Mouse (Mus musculus) c-Kit-negative CD71-positive TER-119-positive erythroid progenitor cells, embryonic 14.5 days (primary cell): ENCODE measurements around the gene Sfi1.
"Not testable (repeated sequence)": the region's sequence is repeated elsewhere in the genome, so short reads cannot be mapped to it uniquely, and the experiment has no call there.

Experiments used
- DNase-seq: peaks from one replicate; pipeline ENCODE4 v3.0.0-alpha.2; 2013; ENCODE audit warnings: low read depth, low spot score

The Sfi1 gene

GRCm38 (mm10) chr11:3145359-3146165, 47.7 kb downstream of the Sfi1 start:
- DNase-seq = not testable (repeated sequence)

GRCm38 (mm10) chr11:3143984-3144383, 49.3 kb downstream of the Sfi1 start:
- DNase-seq = not testable (repeated sequence)

- DNase-seq = not testable (repeated sequence)
Observed at GRCm38 (mm10) chr11:3142413-3142812, 50.9 kb downstream of the Sfi1 start.

- not testable (repeated sequence) for DNase-seq
Observed at GRCm38 (mm10) chr11:3140967-3141535, 52.2 kb downstream of the Sfi1 start.

- not testable (repeated sequence) for DNase-seq
Observed at GRCm38 (mm10) chr11:3138323-3138722, 54.9 kb downstream of the Sfi1 start.

- not testable (repeated sequence) for DNase-seq
Observed at GRCm38 (mm10) chr11:3137279-3137678, 56.0 kb downstream of the Sfi1 start.

GRCm38 (mm10) chr11:3135956-3136355, 57.3 kb downstream of the Sfi1 start:
- DNase-seq = not testable (repeated sequence)

- DNase-seq = not testable (repeated sequence)
Observed at GRCm38 (mm10) chr11:3135391-3135790, 57.9 kb downstream of the Sfi1 start.

GRCm38 (mm10) chr11:3133360-3133759, 59.9 kb downstream of the Sfi1 start:
- DNase-seq = not testable (repeated sequence)

GRCm38 (mm10) chr11:3132957-3133356, 60.3 kb downstream of the Sfi1 start:
- not testable (repeated sequence) for DNase-seq

GRCm38 (mm10) chr11:3132001-3132400, 61.3 kb downstream of the Sfi1 start:
- not testable (repeated sequence) for DNase-seq

- not testable (repeated sequence) for DNase-seq
Observed at GRCm38 (mm10) chr11:3129852-3130251, 63.4 kb downstream of the Sfi1 start.

- DNase-seq = not testable (repeated sequence)
Observed at GRCm38 (mm10) chr11:3129276-3129675, 64.0 kb downstream of the Sfi1 start.

GRCm38 (mm10) chr11:3127303-3127795, 65.9 kb downstream of the Sfi1 start:
- DNase-seq = not testable (repeated sequence)

GRCm38 (mm10) chr11:3126478-3127302, 66.6 kb downstream of the Sfi1 start:
- not testable (repeated sequence) for DNase-seq

- not testable (repeated sequence) for DNase-seq
Observed at GRCm38 (mm10) chr11:3125922-3126321, 67.3 kb downstream of the Sfi1 start.

- not testable (repeated sequence) for DNase-seq
Observed at GRCm38 (mm10) chr11:3124932-3125810, 68.1 kb downstream of the Sfi1 start.

GRCm38 (mm10) chr11:3114403-3114802, 78.9 kb downstream of the Sfi1 start:
- no peak for DNase-seq

- no peak for DNase-seq
Observed at GRCm38 (mm10) chr11:3106154-3106553, 87.1 kb downstream of the Sfi1 start.

- no peak for DNase-seq
Observed at GRCm38 (mm10) chr11:3105261-3105731, 88.0 kb downstream of the Sfi1 start.
